Mouse (Mus musculus) pancreas, adult 10 weeks (tissue): ENCODE measurements around the gene Olfr641. TPM values are rescaled to one million over a fixed set of nuclear protein-coding genes. Genes with fewer than 3 reads are reported as not detected.

Experiments used
- polyA plus RNA-seq: library from polyadenylated mRNA; stranded (reverse); fragments of 350-450 nt; fragmentation: Illumina TruSeq; extraction: RNeasy Lipid Tissue Mini Kit (QIAGEN cat#74804); gene quantifications from one replicate; pipeline ENCODE4 v1.2.3, GENCODE M21; 2015; ENCODE audit warnings: low read depth, low replicate concordance; ENCODE audit not compliant: insufficient read depth

Olfr641 gene
- not detected for polyA plus RNA-seq

GRCm38 (mm10) chr7:104035145-104035544 lies at the start of gene Olfr641:
TSS of gene Olfr641 (plus strand) at chr7:104035445.

GRCm38 (mm10) chr7:103998446-103998845 lies 36.8 kb upstream of the Olfr641 start, which contains the start of gene Olfr638:
TSS of gene Olfr638 (plus strand) at chr7:103998746.

GRCm38 (mm10) chr7:104017203-104017602 lies 18.0 kb upstream of the Olfr641 start, which contains the start of gene Olfr639:
TSS of gene Olfr639 (minus strand) at chr7:104017303.

DNA sequence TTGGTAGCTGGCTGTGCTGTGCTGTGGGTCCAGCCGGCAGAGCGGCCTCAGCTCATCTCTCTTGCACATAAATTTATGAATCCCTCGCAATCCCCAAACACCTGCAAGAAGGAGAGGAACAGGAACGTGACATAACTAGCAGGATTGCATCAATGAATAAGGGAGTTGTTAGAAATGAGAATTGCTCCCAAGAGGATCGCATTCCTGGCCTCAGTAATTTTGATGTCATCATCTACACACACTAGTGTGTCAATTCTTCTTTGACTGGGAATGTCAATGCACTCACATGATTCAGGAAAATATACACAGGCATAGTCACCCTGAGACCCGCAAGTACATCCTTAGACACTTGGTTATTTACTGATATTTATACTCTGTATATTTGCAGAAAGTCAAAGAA lies 9.8 kb upstream of the Olfr641 start, which contains the start of gene Olfr640:
Gene Olfr640 (minus strand): TSS at position 101 of the 400 bp plus-strand sequence.

DNA sequence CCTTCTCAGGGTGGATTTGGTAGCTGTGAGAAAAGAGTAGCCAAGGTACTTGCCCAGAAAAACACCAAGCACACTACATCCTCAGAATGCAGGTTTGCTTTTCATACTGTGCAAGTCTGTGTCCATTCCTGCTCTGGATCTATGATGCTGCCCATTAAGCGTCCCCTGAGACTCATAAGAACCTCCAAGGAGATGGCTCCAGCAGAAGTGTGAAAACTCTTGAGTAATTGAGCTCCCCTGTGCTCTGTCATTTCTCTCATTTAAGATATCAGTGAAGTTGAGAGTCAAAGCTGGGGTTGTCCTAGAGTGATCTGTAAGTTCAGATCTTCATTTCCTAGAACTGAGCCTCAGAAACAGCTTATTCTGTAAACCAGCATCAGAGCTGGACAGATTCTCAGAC lies 17.3 kb downstream of the Olfr641 start, which contains the start of gene Olfr642:
Gene Olfr642 (minus strand): TSS at position 101 of the 400 bp plus-strand sequence.

GRCm38 (mm10) chr7:104061345-104061744 lies 26.1 kb downstream of the Olfr641 start, which contains the start of gene 4930516K23Rik:
TSS of gene 4930516K23Rik (minus strand) at chr7:104061445.

DNA sequence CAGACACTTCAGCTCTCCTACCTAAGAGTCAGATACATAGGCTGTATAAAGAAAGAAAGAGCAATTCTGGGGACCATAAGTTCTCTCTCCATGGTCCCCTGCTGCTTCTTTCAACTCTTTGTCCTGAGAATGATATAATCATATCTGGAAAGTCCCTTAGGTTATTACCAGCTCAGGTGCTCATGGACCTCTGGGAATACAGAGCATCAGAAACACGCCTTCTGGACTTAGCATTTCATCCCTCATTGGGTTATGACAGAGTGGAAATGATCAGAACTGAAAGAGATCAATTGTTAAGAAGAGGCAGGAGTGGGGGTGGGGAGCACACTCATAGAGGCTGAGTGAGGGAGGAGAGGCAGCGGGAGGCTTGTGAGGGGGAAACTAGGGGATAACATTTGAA lies 36.5 kb downstream of the Olfr641 start, which contains the start of gene Olfr644:
Gene Olfr644 (minus strand): TSS at position 101 of the 400 bp plus-strand sequence.

DNA sequence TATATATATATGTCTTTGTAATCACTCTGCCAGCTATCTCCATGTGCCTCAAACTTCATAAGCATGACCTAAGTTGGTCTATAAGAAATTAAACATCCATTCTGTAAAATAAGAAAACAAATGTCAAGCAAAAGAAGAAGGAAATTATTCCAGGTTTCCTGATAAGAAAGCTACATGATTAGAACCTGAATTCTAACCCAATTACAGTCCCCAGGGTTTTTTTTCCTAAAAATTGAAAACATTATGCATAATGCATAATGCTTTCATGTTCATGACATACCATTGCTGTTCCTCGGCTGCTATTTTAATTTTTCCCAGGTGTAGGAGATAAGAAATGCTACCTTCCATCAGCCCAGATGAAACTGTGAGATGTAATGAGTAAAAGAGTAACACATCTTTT lies 50.1 kb downstream of the Olfr641 start, which contains the start of gene Olfr645:
Gene Olfr645 (minus strand): TSS at position 101 of the 400 bp plus-strand sequence.

Other genes starting within 250 kb of the Olfr641 start
- not detected for gene Olfr67, start 243.6 kb upstream of the Olfr641 start, polyA plus RNA-seq
- gene Hbb-bt, start 221.4 kb upstream of the Olfr641 start, polyA plus RNA-seq: 331 TPM
- gene Hbb-bs, start 207.3 kb upstream of the Olfr641 start, polyA plus RNA-seq: 2,689 TPM
- not detected for gene Hbb-bh2, start 194.9 kb upstream of the Olfr641 start, polyA plus RNA-seq
- gene Hbb-bh1, start 192.3 kb upstream of the Olfr641 start, polyA plus RNA-seq: not detected
- gene Hbb-y, start 182.2 kb upstream of the Olfr641 start, polyA plus RNA-seq: not detected
- gene Olfr66, start 149.2 kb upstream of the Olfr641 start, polyA plus RNA-seq: not detected
- gene Olfr64, start 141.0 kb upstream of the Olfr641 start, polyA plus RNA-seq: not detected
- gene Olfr65, start 132.0 kb upstream of the Olfr641 start, polyA plus RNA-seq: not detected
- not detected for gene Olfr631, start 106.6 kb upstream of the Olfr641 start, polyA plus RNA-seq
- gene Olfr632, start 101.1 kb upstream of the Olfr641 start, polyA plus RNA-seq: not detected
- gene Olfr633, start 91.0 kb upstream of the Olfr641 start, polyA plus RNA-seq: not detected
- not detected for gene Olfr635, start 64.3 kb upstream of the Olfr641 start, polyA plus RNA-seq
- gene Olfr638, start 36.7 kb upstream of the Olfr641 start, polyA plus RNA-seq: not detected
- gene Olfr639, start 18.1 kb upstream of the Olfr641 start, polyA plus RNA-seq: not detected
- not detected for gene Olfr640, start 9.9 kb upstream of the Olfr641 start, polyA plus RNA-seq
- gene Olfr642, start 17.2 kb downstream of the Olfr641 start, polyA plus RNA-seq: not detected
- gene 4930516K23Rik, start 26.0 kb downstream of the Olfr641 start, polyA plus RNA-seq: not detected
- not detected for gene Olfr644, start 36.4 kb downstream of the Olfr641 start, polyA plus RNA-seq
- not detected for gene Olfr645, start 50.0 kb downstream of the Olfr641 start, polyA plus RNA-seq
- gene Olfr646, start 69.4 kb downstream of the Olfr641 start, polyA plus RNA-seq: not detected
- gene Ubqln5, start 94.4 kb downstream of the Olfr641 start, polyA plus RNA-seq: not detected
- not detected for gene Olfr643, start 102.0 kb downstream of the Olfr641 start, polyA plus RNA-seq
- not detected for gene Ubqln3, start 107.8 kb downstream of the Olfr641 start, polyA plus RNA-seq
- gene Ubqlnl, start 115.1 kb downstream of the Olfr641 start, polyA plus RNA-seq: not detected
- not detected for gene Olfm5, start 129.4 kb downstream of the Olfr641 start, polyA plus RNA-seq
- gene Olfr648, start 147.9 kb downstream of the Olfr641 start, polyA plus RNA-seq: 0.28 TPM
- not detected for gene Olfr649, start 160.5 kb downstream of the Olfr641 start, polyA plus RNA-seq
- gene Trim6, start 183.3 kb downstream of the Olfr641 start, polyA plus RNA-seq: not detected
- 2.8 TPM for gene Trim34a, start 209.0 kb downstream of the Olfr641 start, polyA plus RNA-seq